Comparison of ENCODE assay signal across 16 mouse cellular contexts in the genomic region with DNA sequence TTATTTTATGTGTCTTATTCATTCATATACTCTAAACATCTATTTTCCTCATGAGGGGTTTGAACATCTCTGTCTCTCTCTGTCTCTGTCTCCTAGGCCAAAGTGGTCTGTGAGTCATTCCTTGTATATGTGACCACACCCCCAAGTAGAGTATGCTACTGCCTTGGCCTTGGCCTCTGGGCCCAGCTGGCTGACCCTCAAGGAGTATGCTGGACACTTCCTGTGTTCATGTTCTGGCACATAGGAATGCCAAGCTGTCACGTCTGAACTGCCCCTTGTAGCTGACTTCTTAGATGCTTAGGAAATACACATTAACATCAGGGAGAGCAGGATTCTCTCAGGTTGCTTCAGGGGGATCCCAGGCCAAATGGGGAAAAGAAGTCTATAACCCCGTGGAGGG. TPM values are rescaled to one million over a fixed set of nuclear protein-coding genes. Genes with fewer than 3 reads are reported as not detected.
DNase-seq lines count a peak whose midpoint lies in the region; ATAC-seq lines count a peak whose summit lies in the region.
"Had no signal": no experiment of that assay in that cellular context is flagged by ENCODE, and none has a peak within 500 bp of the region (broad histone marks: within the 10 kb centered on the region; RNA-seq: fewer than 3 reads in every experiment).

No protein-coding gene starts in this region.

- no peak for ATAC-seq in kidney, embryonic 16.5 days (ENCODE audit: low FRiP score, low TSS enrichment)
- ATAC-seq in stomach, embryonic 16.5 days (ENCODE audit: insufficient read depth, low FRiP score): no peak
- ATAC-seq: activated CD4-positive, CD25-positive, alpha-beta regulatory T cell, adult 4 months; forebrain, embryonic 14.5 days; hindbrain, embryonic 16.5 days had no signal

- H3K4me2 ChIP-seq in kidney, embryonic 16.5 days (replicated peaks; ENCODE audit: low read depth, low read length): no peak overlapping the region
- H3K4me2 ChIP-seq in stomach, embryonic 16.5 days (ENCODE audit: low read depth, low read length): no peak overlapping the region
- H3K4me2 ChIP-seq: limb, embryonic 12.5 days; liver, embryonic 15.5 days had no signal

- peaks cover 7% of the 10 kb centered on the region; the same call in 1 of the 2 replicates for H3K36me3 ChIP-seq in kidney, embryonic 16.5 days (ENCODE audit: insufficient read depth, low read length)
- H3K36me3 ChIP-seq in stomach, embryonic 16.5 days (ENCODE audit: control insufficient read depth, insufficient read depth, low read length): no peaks in the 10 kb centered on the region

- 50% methylated on average over 2 of the region's 2 CpGs for WGBS in kidney, embryonic 16.5 days
- 63% methylated on average over 2 of the region's 2 CpGs for WGBS in stomach, embryonic 16.5 days

- H3K9me3 ChIP-seq in kidney, embryonic 16.5 days (ENCODE audit: low read length): no peaks in the 10 kb centered on the region
- no peaks in the 10 kb centered on the region for H3K9me3 ChIP-seq in stomach, embryonic 16.5 days (replicated peaks; ENCODE audit: control insufficient read depth, low read length)
- H3K9me3 ChIP-seq: limb, embryonic 12.5 days; liver, embryonic 15.5 days had no signal

- H3K27ac ChIP-seq in kidney, embryonic 16.5 days (ENCODE audit: low read length): no peak overlapping the region
- peak overlapping the region; percentile 50; the same call in 1 of the 2 replicates for H3K27ac ChIP-seq in stomach, embryonic 16.5 days (ENCODE audit: low read length)
- H3K27ac ChIP-seq: left cerebral cortex, adult 2 months; liver, embryonic 15.5 days had no signal

- H3K9ac ChIP-seq in kidney, embryonic 16.5 days (replicated peaks; ENCODE audit: low read length): no peak overlapping the region
- no peak overlapping the region for H3K9ac ChIP-seq in stomach, embryonic 16.5 days (ENCODE audit: low read length)
- H3K9ac ChIP-seq: limb, embryonic 12.5 days; liver, embryonic 15.5 days had no signal

- no peak overlapping the region for H3K4me3 ChIP-seq in kidney, embryonic 16.5 days (ENCODE audit: low read length)
- no peak overlapping the region for H3K4me3 ChIP-seq in stomach, embryonic 16.5 days (replicated peaks; ENCODE audit: low read length)
- H3K4me3 ChIP-seq: left cerebral cortex, adult 2 months; limb, embryonic 12.5 days; liver, embryonic 15.5 days had no signal

- DNase-seq in adrenal gland, adult 2 months: peak; percentile 54
- DNase-seq in adrenal gland, postnatal 10 days: no peak
- DNase-seq in kidney, adult 9 months: peak; percentile 49
- DNase-seq in kidney, postnatal 4 days: peak; percentile 20 to 48
- no peak for DNase-seq in thymus, postnatal 14 days
- no peak for DNase-seq in cerebellum, adult 9-10 months
- DNase-seq: cerebellum, postnatal 25 days; heart, postnatal 14 days had no signal

- no peaks in the 10 kb centered on the region for H3K4me1 ChIP-seq in kidney, embryonic 16.5 days (ENCODE audit: insufficient read depth, low read length)
- no peaks in the 10 kb centered on the region; the same call in none of the 2 replicates for H3K4me1 ChIP-seq in stomach, embryonic 16.5 days (ENCODE audit: control insufficient read depth, insufficient read depth, low read length)
- H3K4me1 ChIP-seq: liver, embryonic 15.5 days had no signal

- H3K27me3 ChIP-seq in kidney, embryonic 16.5 days (ENCODE audit: insufficient read depth, low read length): no peaks in the 10 kb centered on the region
- H3K27me3 ChIP-seq in stomach, embryonic 16.5 days (ENCODE audit: control insufficient read depth, insufficient read depth, low read length): no peaks in the 10 kb centered on the region
- H3K27me3 ChIP-seq: limb, embryonic 12.5 days; liver, embryonic 15.5 days had no signal

RNA-seq across cellular contexts. Expression of a gene that starts 52.7 kb away (rescaled TPM):
- 10 to 100 TPM; 14.8 to 29.8 TPM for total RNA-seq in adrenal gland, adult 2 months (2021)
- polyA plus RNA-seq in adrenal gland, adult 2 months (2012; rRNA removed): 23.1 and 30.5 TPM in 2 replicates
- 10 to 100 TPM; 61.0 to 75.2 TPM for total RNA-seq in adrenal gland, postnatal 10 days (2021)
- 29.6 and 31.9 TPM in 2 replicates for polyA plus RNA-seq in kidney, embryonic 16.5 days (2015; fragmentation: Nextera tagmentation; extraction: Ambion mirVana)
- polyA plus RNA-seq in stomach, embryonic 16.5 days (2015; fragmentation: Nextera tagmentation; extraction: Ambion mirVana): 47.8 and 55.3 TPM in 2 replicates

Comparison
In these comparisons a context has a peak if more than half of its experiments do, and no peak if none do; other contexts are left out.
1. DNase-seq: peak in adrenal gland, adult 2 months (single experiment), kidney, adult 9 months (single experiment) and kidney, postnatal 4 days (2 of 2); none in adrenal gland, postnatal 10 days (single experiment), thymus, postnatal 14 days (single experiment) and cerebellum, adult 9-10 months (single experiment).